Mouse (Mus musculus) thymus, adult 2 months (tissue): ENCODE data around the gene Klk1b24. TPM values are rescaled to one million over a fixed set of nuclear protein-coding genes. Genes with fewer than 3 reads are reported as not detected.
"Not testable (repeated sequence)": the region's sequence is repeated elsewhere in the genome, so short reads cannot be mapped to it uniquely, and the experiment has no call there.

Experiments
- DNase-seq: peaks from one replicate; pipeline ENCODE4 v3.0.0; 2021
- H3K27ac ChIP-seq: fragments of 200-500 bp; 2 replicates; pipeline ENCODE4 v1.5.1; 2012; ENCODE audit warnings: low read length, control low read depth; ENCODE audit not compliant: control insufficient read depth, insufficient read depth
- H3K27me3 ChIP-seq: fragments of 200-500 bp; 2 replicates; pipeline ENCODE4 v1.6.1; 2012; ENCODE audit warnings: mild to moderate bottlenecking, low read length, moderate library complexity, mixed read lengths; ENCODE audit not compliant: control insufficient read depth, insufficient read depth
- H3K36me3 ChIP-seq: fragments of 200-500 bp; 2 replicates; pipeline ENCODE4 v1.6.1; 2012; ENCODE audit warnings: mild to moderate bottlenecking, low read length, moderate library complexity; ENCODE audit not compliant: control insufficient read depth, insufficient read depth
- H3K4me1 ChIP-seq: fragments of 200-500 bp; replicated peaks from 2 replicates; pipeline ENCODE4 v1.6.1; 2012; ENCODE audit warnings: low read length; ENCODE audit not compliant: control insufficient read depth, insufficient read depth
- H3K4me3 ChIP-seq: fragments of 200-500 bp; 2 replicates; pipeline ENCODE4 v1.5.1; 2012; ENCODE audit warnings: mild to moderate bottlenecking, low read length, control low read depth, moderate library complexity; ENCODE audit not compliant: control insufficient read depth, insufficient read depth
- CTCF ChIP-seq: fragments of 200-500 bp; IDR thresholded peaks from 2 replicates; pipeline ENCODE4 v1.5.1; 2012; ENCODE audit warnings: mild to moderate bottlenecking, control low read depth, low read length, moderate library complexity, borderline replicate concordance; ENCODE audit not compliant: control insufficient read depth, poor library complexity, insufficient read depth; ENCODE audit errors: extremely low read depth
- POLR2A ChIP-seq: fragments of 200-500 bp; IDR thresholded peaks from 2 replicates; pipeline ENCODE4 v1.6.1; 2012; ENCODE audit warnings: mild to moderate bottlenecking, low read length, control low read depth, moderate library complexity; ENCODE audit not compliant: control insufficient read depth, poor library complexity, insufficient read depth; ENCODE audit errors: extremely low read depth
- WGBS: fragments of 180-500 bp; shearing (Covaris S2); methylation state at CpG from one replicate; pipeline ENCODE4 v1.1.7; 2018; 5-methylcytosine and 5-hydroxymethylcytosine counted together
- polyA plus RNA-seq: library from polyadenylated mRNA; depleted of rRNA; stranded (reverse); fragments of >200 nt; gene quantifications from 2 replicates; pipeline ENCODE4 v1.2.3, GENCODE M21; 2012; rRNA removed

Klk1b24 gene
- 0.15 and 0.27 TPM in 2 replicates for polyA plus RNA-seq

DNA sequence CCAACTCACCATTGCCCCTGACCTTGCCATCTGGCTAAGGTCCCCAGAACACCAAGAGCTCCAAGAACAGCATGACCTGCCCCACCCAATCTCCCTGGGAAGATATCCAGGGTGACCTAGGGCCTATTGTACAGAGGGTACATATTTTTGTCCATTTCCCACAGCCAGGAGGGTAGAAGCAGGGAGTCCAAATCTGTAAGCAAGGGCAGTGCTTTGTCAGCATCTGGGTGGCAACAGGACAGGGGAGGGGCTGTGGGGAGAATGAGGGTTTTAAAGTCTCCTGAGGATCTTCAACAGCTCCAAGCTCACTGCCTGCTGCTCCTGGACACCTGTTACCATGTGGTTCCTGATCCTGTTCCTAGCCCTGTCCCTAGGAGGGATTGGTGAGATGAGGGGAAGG lies at the start of gene Klk1b24:
TSS of gene Klk1b24 (plus strand) at position 301 of the 400 bp plus-strand sequence.
- H3K27me3 ChIP-seq, H3K4me3 ChIP-seq, DNase-seq, H3K27ac ChIP-seq, H3K36me3 ChIP-seq, H3K4me1 ChIP-seq: not testable (repeated sequence)

GRCm38 (mm10) chr7:44179299-44180045 lies 8.6 kb upstream of the Klk1b24 start:
- 82% methylated on average over 9 of the region's 9 CpGs for WGBS

DNA sequence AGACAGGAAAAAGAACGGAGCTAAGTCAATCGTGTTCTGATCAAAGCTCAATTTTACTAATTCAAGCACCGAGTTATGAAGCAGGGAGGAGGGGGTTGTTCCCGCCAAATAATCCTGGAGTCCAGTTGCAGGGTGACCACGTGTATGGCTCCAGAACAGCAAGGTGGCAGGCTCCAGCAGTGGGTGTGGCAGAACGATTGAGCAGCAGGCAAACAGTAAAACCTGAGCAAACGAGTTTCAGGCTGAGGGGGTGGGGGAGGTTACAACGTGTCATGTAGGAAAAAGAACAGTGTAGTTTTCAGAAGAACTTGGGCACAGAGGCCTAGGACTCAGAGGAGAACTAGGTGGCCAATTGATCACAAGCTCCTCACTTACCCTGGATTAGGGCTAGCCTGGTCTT lies 1.5 kb upstream of the Klk1b24 start:
- H3K36me3 ChIP-seq, H3K27me3 ChIP-seq, DNase-seq, H3K27ac ChIP-seq, H3K4me3 ChIP-seq, H3K4me1 ChIP-seq: not testable (repeated sequence)
- WGBS: 71% methylated on average over 8 of the region's 8 CpGs

More at GRCm38 (mm10) chr7:44179299-44180045, 8.6 kb upstream of the Klk1b24 start:
- Histone ChIP-seq H3K4me1 (no peaks in the 10 kb centered on the region), H3K36me3 (no peaks in the 10 kb centered on the region), H3K4me3 (no peak overlapping the region), H3K27me3 (no peaks in the 10 kb centered on the region), H3K27ac (no peak overlapping the region)
- no peak for DNase-seq
- no peak for TF ChIP-seq CTCF
- TF ChIP-seq POLR2A: no peak

DNA sequence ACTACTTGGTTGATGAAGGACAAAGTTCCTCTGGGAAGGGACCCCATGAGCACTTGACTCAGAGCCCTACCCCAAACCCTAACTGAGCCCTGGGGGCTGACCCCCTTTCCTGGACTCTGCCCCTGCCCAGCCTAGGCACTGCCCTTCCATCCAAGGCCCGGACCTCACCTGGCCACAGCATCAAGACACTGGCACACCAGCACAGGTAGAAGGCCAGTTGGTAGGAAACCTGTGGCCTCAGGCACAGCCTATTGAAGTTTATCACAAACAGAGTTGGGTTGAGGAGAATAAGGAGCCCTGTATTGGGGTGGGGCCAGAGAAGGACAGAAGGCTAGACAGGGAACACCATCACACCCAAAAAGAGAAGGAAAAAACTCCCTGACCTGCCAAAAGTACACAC lies 5.4 kb downstream of the Klk1b24 start:
- 87% methylated on average over 1 of the region's 1 CpGs for WGBS
- not testable (repeated sequence) for DNase-seq, H3K36me3 ChIP-seq

DNA sequence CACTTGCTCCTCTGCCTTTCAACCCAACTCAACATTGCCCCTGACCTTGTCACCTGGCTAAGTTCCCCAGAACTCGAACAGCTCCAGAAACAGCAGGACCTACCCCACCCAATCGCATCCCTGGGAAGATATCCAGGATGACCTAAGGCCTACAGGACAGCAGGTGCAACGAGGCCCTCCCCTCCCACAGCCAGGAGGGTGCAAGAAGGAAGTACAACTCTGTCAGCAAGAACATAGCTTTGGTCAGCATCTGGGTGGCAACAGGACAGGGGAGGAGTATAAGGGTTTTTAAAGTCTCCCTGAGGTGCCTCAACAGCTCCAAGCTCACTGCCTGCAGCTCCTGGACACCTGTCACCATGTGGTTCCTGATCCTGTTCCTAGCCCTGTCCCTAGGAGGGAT lies 9.9 kb downstream of the Klk1b24 start, which contains the start of gene Klk1b3:
TSS of gene Klk1b3 (plus strand) at position 301 of the 400 bp plus-strand sequence.
- Histone ChIP-seq H3K27me3 (no peaks in the 10 kb centered on the region), H3K4me1 (no peaks in the 10 kb centered on the region), H3K27ac (no peak within 1 kb of the TSS), H3K4me3 (no peak within 1 kb of the TSS), H3K36me3 (no peaks in the 10 kb centered on the region)
- no peak for TF ChIP-seq CTCF
- TF ChIP-seq POLR2A: no peak
- DNase-seq: no peak
- WGBS: 66% methylated on average over 3 of the region's 3 CpGs

More for the DNA sequence above, 5.4 kb downstream of the Klk1b24 start:
- not testable (repeated sequence) for H3K4me1 ChIP-seq, H3K27ac ChIP-seq, H3K4me3 ChIP-seq, H3K27me3 ChIP-seq

- DNase-seq, H3K27ac ChIP-seq, H3K27me3 ChIP-seq, H3K4me1 ChIP-seq, H3K36me3 ChIP-seq, H3K4me3 ChIP-seq: not testable (repeated sequence)
- 45% methylated on average over 3 of the region's 3 CpGs for WGBS
Observed at GRCm38 (mm10) chr7:44207135-44207534, 19.1 kb downstream of the Klk1b24 start, which contains the start of gene Klk1b4. Gene Klk1b4 (plus strand): TSS chr7:44207435.

- Histone ChIP-seq H3K27me3 (no peaks in the 10 kb centered on the region), H3K36me3 (no peaks in the 10 kb centered on the region), H3K4me1 (no peaks in the 10 kb centered on the region), H3K4me3 (no peak overlapping the region), H3K27ac (no peak overlapping the region)
- no peak for DNase-seq
- TF ChIP-seq POLR2A (no peak), CTCF (no peak)
- whole genome bisulfite sequencing: 76% methylated on average over 3 of the region's 3 CpGs
Observed at GRCm38 (mm10) chr7:44208307-44208706, 20.3 kb downstream of the Klk1b24 start.
